Mouse (Mus musculus) cerebellum, adult (tissue): ENCODE measurements at regions not wholly inside any gene's neighbourhood (a gene's known extent, or its start where the extent isn't known, plus 50 kb on each side); places are given as distances from the start of the nearest gene placed in this dataset.

Source experiments
- ATAC-seq: cut with Nextera tagmentation; 2 replicates; pipeline ENCODE4 v1.9.2; 2017; ENCODE audit warnings: mild to moderate bottlenecking, moderate library complexity, mixed read lengths; ENCODE audit not compliant: insufficient number of reproducible peaks, low FRiP score, low TSS enrichment

GRCm38 (mm10) chr1:169159786-169160185, 371.5 kb downstream of the Nuf2 start:
- ATAC-seq = no peak

- ATAC-seq = no peak
Observed at GRCm38 (mm10) chr1:169157496-169157895, 373.8 kb downstream of the Nuf2 start.

- no peak for ATAC-seq
Observed at GRCm38 (mm10) chr1:169156875-169157274, 374.4 kb downstream of the Nuf2 start.

GRCm38 (mm10) chr1:169155484-169156459, 375.5 kb downstream of the Nuf2 start:
- no peak for ATAC-seq

GRCm38 (mm10) chr1:169142216-169142615, 389.0 kb downstream of the Nuf2 start:
- ATAC-seq = no peak

- no peak for ATAC-seq
Observed at GRCm38 (mm10) chr1:169140056-169140455, 391.2 kb downstream of the Nuf2 start.

GRCm38 (mm10) chr1:169139507-169139906, 391.8 kb downstream of the Nuf2 start:
- no peak for ATAC-seq

- no peak for ATAC-seq
Observed at GRCm38 (mm10) chr1:169139184-169139486, 392.1 kb downstream of the Nuf2 start.

- no peak for ATAC-seq
Observed at GRCm38 (mm10) chr1:169138404-169139183, 392.7 kb downstream of the Nuf2 start.

GRCm38 (mm10) chr1:169135542-169135941, 395.7 kb downstream of the Nuf2 start:
- no peak for ATAC-seq

- no peak for ATAC-seq
Observed at GRCm38 (mm10) chr1:169103669-169104068, 427.6 kb downstream of the Nuf2 start.

- ATAC-seq = no peak
Observed at GRCm38 (mm10) chr1:169103113-169103512, 428.2 kb downstream of the Nuf2 start.

GRCm38 (mm10) chr1:169099221-169099620, 432.0 kb downstream of the Nuf2 start:
- no peak for ATAC-seq

- no peak for ATAC-seq
Observed at GRCm38 (mm10) chr1:169096737-169097136, 434.5 kb downstream of the Nuf2 start.

GRCm38 (mm10) chr1:169093602-169094354, 437.5 kb downstream of the Nuf2 start:
- ATAC-seq = peak; percentile 67; the same call in 1 of the 2 replicates

- no peak for ATAC-seq
Observed at GRCm38 (mm10) chr1:169086032-169086431, 445.2 kb downstream of the Nuf2 start.

- no peak for ATAC-seq
Observed at GRCm38 (mm10) chr1:169080686-169081085, 450.6 kb downstream of the Nuf2 start.

- ATAC-seq = no peak
Observed at GRCm38 (mm10) chr1:169077228-169077627, 454.0 kb downstream of the Nuf2 start.

- no peak for ATAC-seq
Observed at GRCm38 (mm10) chr1:169076006-169076405, 455.3 kb downstream of the Nuf2 start.

- no peak for ATAC-seq
Observed at GRCm38 (mm10) chr1:169071366-169071765, 459.9 kb downstream of the Nuf2 start.

- ATAC-seq = no peak
Observed at GRCm38 (mm10) chr1:169069647-169070046, 461.6 kb downstream of the Nuf2 start.
